Mouse (Mus musculus): ENCODE results near the gene Pde9a. TPM values are rescaled to one million over a fixed set of nuclear protein-coding genes. Genes with fewer than 3 reads are reported as not detected.
"Not testable (repeated sequence)": the region's sequence is repeated elsewhere in the genome, so short reads cannot be mapped to it uniquely, and the experiment has no call there.

The Pde9a gene
- polyA plus RNA-seq, 1 experiment from 2014 or later: 36.7 TPM

GRCm38 (mm10) chr17:31351984-31352383 lies 34.0 kb upstream of the Pde9a start:
- WGBS: 67% methylated on average over 8 of the region's 8 CpGs
- no peak for TF ChIP-seq CTCF (IDR thresholded peaks at IDR 0.05; ENCODE audit: low read depth)
- no peaks in the 10 kb centered on the region for H3K27me3 ChIP-seq (ENCODE audit: insufficient read depth, low read length)
- DNase-seq (no peak), ATAC-seq (ENCODE audit: insufficient read depth) (no peak)
- H3K9ac ChIP-seq: no peak overlapping the region
- no peak overlapping the region for H3K27ac ChIP-seq (ENCODE audit: low read depth)
- no peak overlapping the region for H3K4me2 ChIP-seq
- H3K9me3 ChIP-seq (ENCODE audit: low read depth, low read length): no peaks in the 10 kb centered on the region
- no peak overlapping the region for H3K4me3 ChIP-seq (ENCODE audit: low read depth, low read length)
- no peaks in the 10 kb centered on the region for H3K4me1 ChIP-seq (ENCODE audit: insufficient read depth)
- H3K36me3 ChIP-seq (ENCODE audit: insufficient read depth): no peaks in the 10 kb centered on the region

DNA sequence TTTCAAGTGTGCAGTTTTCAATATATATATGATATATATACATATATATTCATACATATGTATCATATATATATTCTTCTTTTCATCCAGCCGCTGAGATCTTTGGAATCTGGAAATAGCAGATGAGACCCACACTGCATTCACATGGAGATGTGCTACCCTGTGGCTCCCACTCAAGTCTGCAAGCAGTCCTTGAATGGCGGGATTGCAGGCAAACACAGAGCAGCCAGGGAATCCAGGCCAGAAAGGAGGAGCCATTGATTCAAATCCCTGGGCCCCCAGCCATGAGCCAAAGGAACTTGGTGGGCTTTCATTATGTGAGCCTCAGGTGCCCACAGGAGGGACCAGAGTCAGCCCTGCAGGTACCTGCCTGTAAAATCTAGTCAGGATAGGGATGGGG lies 32.8 kb upstream of the Pde9a start:
- ATAC-seq (ENCODE audit: insufficient read depth) (no peak), DNase-seq (no peak)
- no peak for TF ChIP-seq CTCF (IDR thresholded peaks at IDR 0.05; ENCODE audit: low read depth)
- H3K27ac ChIP-seq (ENCODE audit: low read depth): no peak overlapping the region
- H3K4me1 ChIP-seq (ENCODE audit: insufficient read depth): no peaks in the 10 kb centered on the region
- no peaks in the 10 kb centered on the region for H3K27me3 ChIP-seq (ENCODE audit: insufficient read depth, low read length)
- 79% methylated on average over 2 of the region's 2 CpGs for WGBS
- no peak overlapping the region for H3K4me3 ChIP-seq (ENCODE audit: low read depth, low read length)
- no peaks in the 10 kb centered on the region for H3K36me3 ChIP-seq (ENCODE audit: insufficient read depth)
- H3K9ac ChIP-seq: no peak overlapping the region
- no peak overlapping the region for H3K4me2 ChIP-seq
- no peaks in the 10 kb centered on the region for H3K9me3 ChIP-seq (ENCODE audit: low read depth, low read length)

DNA sequence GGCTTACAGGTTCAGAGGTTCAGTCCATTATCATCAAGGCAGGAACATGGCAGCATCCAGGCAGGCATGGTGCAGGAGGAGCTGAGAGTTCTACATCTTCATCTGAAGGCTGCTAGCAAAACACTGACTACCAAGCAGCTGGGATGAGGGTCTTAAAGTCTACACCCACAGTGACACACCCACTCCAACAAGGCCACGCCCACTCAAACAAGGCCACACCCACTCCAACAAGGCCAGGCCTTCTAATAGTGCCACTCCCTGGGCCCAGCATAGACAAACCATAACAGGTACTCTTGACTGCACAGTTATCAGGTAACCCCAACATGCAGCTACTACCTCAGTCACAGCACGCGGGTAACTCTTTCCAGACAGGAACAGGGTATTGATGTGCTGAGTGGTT lies 31.3 kb upstream of the Pde9a start:
- 63% methylated on average over 3 of the region's 3 CpGs for WGBS
- H3K4me2 ChIP-seq; DNase-seq; H3K9ac ChIP-seq; H3K9me3 ChIP-seq (ENCODE audit: low read depth, low read length); H3K27me3 ChIP-seq (ENCODE audit: insufficient read depth, low read length); H3K36me3 ChIP-seq (ENCODE audit: insufficient read depth); H3K4me3 ChIP-seq (ENCODE audit: low read depth, low read length); ATAC-seq (ENCODE audit: insufficient read depth); H3K4me1 ChIP-seq (ENCODE audit: insufficient read depth); H3K27ac ChIP-seq (ENCODE audit: low read depth): not testable (repeated sequence)

DNA sequence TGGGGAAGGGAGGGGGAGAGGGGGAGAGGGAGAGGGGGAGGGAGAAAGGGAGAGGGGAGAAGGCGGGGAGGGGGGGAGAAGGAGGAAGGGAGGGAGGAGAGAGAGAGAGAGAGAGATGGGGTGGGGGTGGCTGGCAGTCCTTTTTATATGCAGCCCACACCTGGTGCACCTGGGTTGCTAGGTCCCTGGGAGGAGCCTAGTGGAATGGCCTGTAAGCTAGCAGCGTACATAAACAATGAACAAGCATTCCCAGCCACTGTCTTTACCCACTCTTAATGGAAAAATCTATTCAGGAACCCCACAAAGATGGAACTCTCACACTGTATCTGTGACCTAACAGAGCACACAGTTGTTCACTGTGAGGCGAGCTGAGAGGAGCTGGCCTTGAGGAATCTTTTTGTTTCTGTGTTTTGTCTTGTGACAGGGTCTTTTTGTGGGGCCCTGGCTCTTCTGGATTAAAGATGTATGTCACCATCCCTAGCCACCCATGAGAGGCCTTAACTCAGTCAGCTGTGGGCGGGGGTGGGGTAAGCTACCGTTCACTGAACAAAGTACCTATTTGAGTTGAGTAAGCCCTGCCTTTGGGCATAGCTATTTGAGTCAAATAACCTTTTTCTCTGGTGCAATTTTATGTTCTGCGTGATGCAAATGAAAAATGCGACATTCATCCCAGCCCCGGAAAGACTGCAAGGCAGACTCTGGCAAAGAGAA lies 30.1 kb upstream of the Pde9a start:
- Histone ChIP-seq H3K4me2 (no peak overlapping the region), H3K4me1 (ENCODE audit: insufficient read depth) (no peaks in the 10 kb centered on the region), H3K9me3 (ENCODE audit: low read depth, low read length) (no peaks in the 10 kb centered on the region), H3K36me3 (ENCODE audit: insufficient read depth) (no peaks in the 10 kb centered on the region), H3K4me3 (ENCODE audit: low read depth, low read length) (no peak overlapping the region), H3K27me3 (ENCODE audit: insufficient read depth, low read length) (no peaks in the 10 kb centered on the region), H3K9ac (no peak overlapping the region), H3K27ac (ENCODE audit: low read depth) (no peak overlapping the region)
- no peak for TF ChIP-seq CTCF (IDR thresholded peaks at IDR 0.05; ENCODE audit: low read depth)
- ATAC-seq (ENCODE audit: insufficient read depth): no peak
- WGBS: 43% methylated on average over 8 of the region's 8 CpGs
- DNase-seq: no peak

GRCm38 (mm10) chr17:31360582-31360981 lies 25.4 kb upstream of the Pde9a start:
- H3K36me3 ChIP-seq (ENCODE audit: insufficient read depth): no peaks in the 10 kb centered on the region
- no peaks in the 10 kb centered on the region for H3K27me3 ChIP-seq (ENCODE audit: insufficient read depth, low read length)
- TF ChIP-seq CTCF (IDR thresholded peaks at IDR 0.05; ENCODE audit: low read depth): no peak
- no peak overlapping the region for H3K9ac ChIP-seq
- DNase-seq (no peak), ATAC-seq (ENCODE audit: insufficient read depth) (no peak)
- no peaks in the 10 kb centered on the region for H3K4me1 ChIP-seq (ENCODE audit: insufficient read depth)
- no peak overlapping the region for H3K4me3 ChIP-seq (ENCODE audit: low read depth, low read length)
- WGBS: 76% methylated on average over 13 of the region's 13 CpGs
- H3K4me2 ChIP-seq: no peak overlapping the region
- H3K27ac ChIP-seq (ENCODE audit: low read depth): no peak overlapping the region
- H3K9me3 ChIP-seq (ENCODE audit: low read depth, low read length): no peaks in the 10 kb centered on the region

- Histone ChIP-seq H3K27me3 (ENCODE audit: insufficient read depth, low read length) (no peaks in the 10 kb centered on the region), H3K4me2 (no peak overlapping the region), H3K9ac (no peak overlapping the region), H3K4me1 (ENCODE audit: insufficient read depth) (no peaks in the 10 kb centered on the region), H3K9me3 (ENCODE audit: low read depth, low read length) (no peaks in the 10 kb centered on the region), H3K36me3 (ENCODE audit: insufficient read depth) (no peaks in the 10 kb centered on the region), H3K4me3 (ENCODE audit: low read depth, low read length) (no peak overlapping the region), H3K27ac (ENCODE audit: low read depth) (no peak overlapping the region)
- DNase-seq (no peak), ATAC-seq (ENCODE audit: insufficient read depth) (no peak)
- TF ChIP-seq CTCF (IDR thresholded peaks at IDR 0.05; ENCODE audit: low read depth): no peak
- WGBS: 84% methylated on average over 5 of the region's 5 CpGs
These were observed 20.3 kb upstream of the Pde9a start for GRCm38 (mm10) chr17:31365586-31366166.

DNA sequence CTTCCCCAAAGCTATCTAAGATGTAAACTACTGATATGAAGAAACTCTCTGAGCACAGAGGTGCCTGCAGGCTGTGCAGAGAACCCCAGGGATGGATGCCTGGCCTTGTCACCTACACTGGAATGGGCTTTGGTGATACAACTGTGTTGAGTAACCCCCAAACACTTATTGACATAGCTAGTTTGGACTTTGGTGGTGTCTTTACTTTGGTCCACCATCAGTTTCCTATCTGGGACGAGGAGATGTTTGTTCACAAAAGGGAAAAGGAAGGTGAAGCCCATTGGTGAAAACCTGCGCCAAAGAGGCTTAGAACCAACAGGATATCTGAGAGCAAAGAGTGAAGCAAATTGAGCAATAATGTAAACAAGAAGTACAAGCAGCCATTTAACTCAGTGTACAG lies 15.8 kb upstream of the Pde9a start:
- no peak overlapping the region for H3K9ac ChIP-seq
- H3K9me3 ChIP-seq (ENCODE audit: low read depth, low read length): no peaks in the 10 kb centered on the region
- DNase-seq (no peak), ATAC-seq (ENCODE audit: insufficient read depth) (no peak)
- 68% methylated on average over 2 of the region's 2 CpGs for WGBS
- H3K4me2 ChIP-seq: no peak overlapping the region
- H3K27me3 ChIP-seq (ENCODE audit: insufficient read depth, low read length): no peaks in the 10 kb centered on the region
- TF ChIP-seq CTCF (IDR thresholded peaks at IDR 0.05; ENCODE audit: low read depth): no peak
- H3K27ac ChIP-seq (ENCODE audit: low read depth): no peak overlapping the region
- H3K36me3 ChIP-seq (ENCODE audit: insufficient read depth): no peaks in the 10 kb centered on the region
- H3K4me1 ChIP-seq (ENCODE audit: insufficient read depth): no peaks in the 10 kb centered on the region
- no peak overlapping the region for H3K4me3 ChIP-seq (ENCODE audit: low read depth, low read length)
